Mouse (Mus musculus) CH12.LX (cell line): ENCODE data around the gene Timd4.

Experiments
- CTCF ChIP-seq, 2 experiments: IDR thresholded peaks in 1 of 2; conservative IDR thresholded peaks in 1 of 2; 2 replicates each; pipeline ENCODE4 v1.5.1; 2011 to 2012; ENCODE audit warnings: low read depth in 2 of 2, low read length in 2 of 2, improper control_type of control experiment in 1 of 2, inconsistent platforms in 1 of 2, mild to moderate bottlenecking in 1 of 2, moderate library complexity in 1 of 2
- EP300 ChIP-seq: IDR thresholded peaks from 2 replicates; pipeline ENCODE4 v1.6.1; 2011; ENCODE audit warnings: low read length, improper control_type of control experiment
- HCFC1 ChIP-seq: IDR thresholded peaks from 2 replicates; pipeline ENCODE4 v1.6.1; 2012; ENCODE audit warnings: low read depth, mild to moderate bottlenecking, inconsistent platforms, low read length, improper control_type of control experiment
- KAT2A ChIP-seq: IDR thresholded peaks from 2 replicates; pipeline ENCODE4 v1.6.1; 2012; ENCODE audit warnings: low read length, improper control_type of control experiment, inconsistent platforms; ENCODE audit not compliant: insufficient replicate concordance
- POLR2A ChIP-seq: IDR thresholded peaks from 2 replicates; pipeline ENCODE4 v1.6.1; 2011; ENCODE audit warnings: low read depth, mild to moderate bottlenecking, improper control_type of control experiment, low read length
- TCF12 ChIP-seq: IDR thresholded peaks from 2 replicates; pipeline ENCODE4 v1.6.1; 2014; ENCODE audit warnings: low read depth, mild to moderate bottlenecking, inconsistent platforms, low read length, improper control_type of control experiment
- UBTF ChIP-seq: IDR thresholded peaks from 2 replicates; pipeline ENCODE4 v1.6.1; 2012; ENCODE audit warnings: low read depth, mild to moderate bottlenecking, inconsistent platforms, low read length, improper control_type of control experiment, moderate library complexity
- USF1 ChIP-seq: IDR thresholded peaks from 2 replicates; pipeline ENCODE4 v1.6.1; 2014; ENCODE audit warnings: low read depth, mild to moderate bottlenecking, inconsistent platforms, low read length, improper control_type of control experiment
- ZKSCAN1 ChIP-seq: IDR thresholded peaks from 2 replicates; pipeline ENCODE4 v1.6.1; 2012; ENCODE audit warnings: low read depth, inconsistent platforms, low read length, improper control_type of control experiment, borderline replicate concordance

- no peak for TF ChIP-seq POLR2A
- no peak for TF ChIP-seq CTCF (conservative IDR thresholded peaks at IDR 0.05 in 1 of 2, IDR thresholded peaks at IDR 0.05 in 1 of 2; ENCODE audit: low read depth in 2 of 2, low read length in 2 of 2)
- no peak for TF ChIP-seq EP300
- no peak for TF ChIP-seq ZKSCAN1
- TF ChIP-seq TCF12 = no peak
- TF ChIP-seq HCFC1 = no peak
- TF ChIP-seq USF1 = no peak
- TF ChIP-seq KAT2A = no peak
- TF ChIP-seq UBTF = no peak
These were observed 7.1 kb downstream of the Timd4 start for GRCm38 (mm10) chr11:46817692-46818091.
